Mouse (Mus musculus) brain, adult 10 weeks (tissue): ENCODE results near the gene Lama5. TPM values are rescaled to one million over a fixed set of nuclear protein-coding genes. Genes with fewer than 3 reads are reported as not detected.

Source experiments
- polyA plus RNA-seq: library from polyadenylated mRNA; stranded (reverse); fragments of 350-450 nt; fragmentation: Illumina TruSeq; extraction: RNeasy Lipid Tissue Mini Kit (QIAGEN cat#74804); gene quantifications from one replicate; pipeline ENCODE4 v1.2.3, GENCODE M21; 2015; ENCODE audit warnings: low read depth, low replicate concordance

Gene Lama5
- polyA plus RNA-seq, result 5.9 TPM

DNA sequence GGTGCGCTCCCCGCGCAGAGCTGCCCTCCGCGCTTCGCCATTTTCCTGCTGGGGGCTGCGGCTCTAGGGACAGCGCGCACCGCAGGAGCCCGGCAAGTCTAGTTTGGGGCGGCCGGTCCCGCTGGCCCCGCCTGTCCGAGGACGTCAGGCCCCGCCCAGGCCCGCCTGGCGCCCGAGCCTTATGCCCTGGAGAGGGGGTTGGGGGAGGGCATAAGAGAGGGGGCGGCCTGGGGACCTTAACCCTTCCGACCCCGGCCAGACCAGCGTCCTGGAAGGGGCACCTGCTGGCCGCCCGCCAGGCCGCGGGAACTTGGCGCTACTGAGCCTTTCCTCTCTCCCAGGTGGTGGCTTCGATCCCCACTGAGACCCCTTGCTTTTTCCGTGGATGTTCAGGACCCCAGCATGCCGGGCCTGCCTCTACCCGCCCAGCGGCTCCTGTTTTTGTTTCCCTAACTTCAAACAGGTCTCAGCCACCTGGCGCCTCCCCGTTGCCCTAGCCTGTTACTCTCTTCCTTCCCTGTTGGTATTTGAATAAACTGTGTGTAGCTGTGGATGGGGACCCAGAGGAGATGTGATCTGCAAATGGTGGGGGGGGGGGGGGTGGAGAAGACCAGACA, at the start of gene Lama5:
TSS of gene Lama5 (minus strand) at position 98 of the 617 bp plus-strand sequence.

DNA sequence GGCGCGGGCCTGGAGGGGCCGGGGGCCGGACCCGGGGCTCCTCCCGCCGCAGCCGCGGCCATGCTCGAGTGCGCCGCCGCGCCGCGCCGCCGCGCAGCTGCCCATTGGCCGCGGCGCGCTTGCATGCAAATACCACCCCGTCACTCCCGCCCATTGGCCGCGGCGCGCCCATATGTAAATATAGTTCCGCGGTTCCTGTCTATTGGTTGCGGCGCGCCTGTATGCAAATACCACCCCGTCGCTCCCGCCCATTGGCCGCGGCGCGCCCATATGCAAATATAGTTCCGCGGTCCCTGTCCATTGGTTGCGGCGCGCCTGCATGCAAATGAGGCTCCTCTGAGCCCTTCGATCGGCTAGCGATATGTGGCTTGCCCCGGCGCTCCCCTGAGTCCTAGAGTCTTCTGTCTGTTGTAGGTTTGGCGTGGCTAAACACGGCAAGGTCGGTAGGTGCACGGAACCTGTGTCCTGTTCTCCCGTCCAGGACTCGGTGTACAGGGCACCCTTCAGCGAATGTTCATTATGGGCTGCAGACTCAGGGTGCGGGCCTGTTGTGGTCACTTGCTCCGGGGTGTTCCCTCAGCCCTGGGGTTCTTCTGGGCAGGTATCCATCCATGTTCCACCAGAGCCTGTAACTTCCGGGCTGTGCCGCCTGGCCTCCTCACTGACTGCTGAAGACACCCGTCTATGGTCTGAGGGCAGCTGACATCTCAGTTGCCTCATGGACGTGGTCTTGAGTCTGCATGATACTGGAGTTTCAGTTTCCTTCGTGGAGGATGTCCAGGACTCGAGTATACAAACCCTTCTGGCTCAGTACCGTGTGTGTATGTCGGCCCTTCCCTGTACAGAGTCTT, 48.0 kb upstream of the Lama5 start, which contains the start of gene Cables2:
TSS of gene Cables2 (minus strand) at position 103 of the 851 bp plus-strand sequence.

DNA sequence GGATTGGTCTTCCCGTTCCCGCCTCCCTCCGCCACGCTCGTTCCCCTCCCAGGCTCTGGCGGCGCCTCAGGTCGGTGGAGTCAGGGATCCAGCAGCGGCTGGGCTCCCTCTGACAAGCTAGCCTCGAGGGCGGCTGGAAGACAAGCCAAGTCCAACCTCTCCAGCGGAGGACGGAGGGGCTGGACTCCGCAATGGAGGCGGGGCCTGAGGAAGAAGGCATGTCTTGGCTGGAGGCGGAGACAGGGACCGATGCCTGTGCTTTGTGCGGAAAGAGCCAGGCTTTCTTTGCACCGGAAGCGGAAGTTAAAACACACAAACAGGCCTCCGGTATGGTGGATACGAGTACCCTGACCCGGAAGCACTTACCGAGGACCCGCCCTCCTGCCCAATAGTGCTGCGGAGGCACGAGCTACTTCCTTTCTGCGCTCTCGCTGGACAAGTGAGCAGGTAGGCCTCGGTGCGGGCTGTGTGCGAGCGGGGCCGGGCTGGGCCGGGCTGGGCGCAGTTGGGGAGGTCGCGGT, 31.4 kb upstream of the Lama5 start, which contains the start of gene Rps21:
TSS of gene Rps21 (plus strand) at position 377 of the 521 bp plus-strand sequence.

DNA sequence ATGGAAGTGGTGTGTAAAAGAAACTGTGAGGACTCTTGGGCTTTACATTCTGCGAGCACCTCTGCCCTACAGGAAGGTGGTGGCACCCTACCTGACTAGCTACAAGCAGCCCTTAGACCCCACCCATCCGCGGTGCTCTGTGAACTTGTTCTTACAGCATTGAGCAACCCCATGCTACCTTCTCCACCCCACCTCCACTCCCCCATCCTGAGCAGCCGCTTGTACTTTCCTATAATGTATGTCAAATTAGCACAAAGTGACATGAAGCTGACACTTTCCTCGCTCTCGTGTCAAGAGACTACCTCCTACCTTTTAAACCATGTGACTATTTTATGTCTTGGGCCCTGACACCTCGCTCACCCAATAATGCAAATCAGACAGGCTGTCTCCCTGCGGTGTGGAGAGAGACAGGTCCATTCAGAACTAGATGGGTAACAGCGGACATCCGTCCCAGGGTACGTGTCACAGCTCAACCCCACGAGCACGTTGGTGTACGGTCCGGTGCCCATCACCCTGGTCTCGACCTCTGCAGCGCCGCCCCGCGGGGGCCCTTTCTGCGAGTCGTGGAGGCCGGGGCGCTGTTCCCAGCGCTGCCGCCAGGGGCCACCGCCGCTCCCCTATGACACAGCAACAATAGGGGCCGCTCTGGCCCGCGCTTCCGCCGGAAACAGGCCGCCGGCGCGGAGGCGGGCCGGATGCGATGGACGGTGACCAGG, 54.7 kb downstream of the Lama5 start, which contains the start of gene Adrm1:
TSS of gene Adrm1 (plus strand) at position 680 of the 716 bp plus-strand sequence.

Other genes starting within 250 kb of the Lama5 start
- gene Taf4, start 249.2 kb downstream of the Lama5 start, polyA plus RNA-seq, result 13.3 TPM
- 84.5 TPM for gene Lsm14b, start 200.9 kb downstream of the Lama5 start, polyA plus RNA-seq
- 269 TPM for gene Psma7, start 183.4 kb downstream of the Lama5 start, polyA plus RNA-seq
- 30.5 TPM for gene Ss18l1, start 183.3 kb downstream of the Lama5 start, polyA plus RNA-seq
- gene Mtg2, start 155.3 kb downstream of the Lama5 start, polyA plus RNA-seq, result 18.5 TPM
- 70.5 TPM for gene Hrh3, start 121.4 kb downstream of the Lama5 start, polyA plus RNA-seq
- gene Osbpl2, start 106.6 kb downstream of the Lama5 start, polyA plus RNA-seq, result 56.1 TPM
- 92.4 TPM for gene Adrm1, start 54.4 kb downstream of the Lama5 start, polyA plus RNA-seq
- gene Rps21, start 31.5 kb upstream of the Lama5 start, polyA plus RNA-seq, result 1,750 TPM
- 27.5 TPM for gene Cables2, start 47.6 kb upstream of the Lama5 start, polyA plus RNA-seq
- not detected for gene Rbbp8nl, start 64.0 kb upstream of the Lama5 start, polyA plus RNA-seq
- not detected for gene Gata5, start 108.8 kb upstream of the Lama5 start, polyA plus RNA-seq
- gene Slco4a1, start 230.4 kb upstream of the Lama5 start, polyA plus RNA-seq, result 1.7 TPM